Mouse (Mus musculus) left cerebral cortex, postnatal 36 days (tissue): ENCODE measurements around the gene Cdc42bpa. TPM values are rescaled to one million over a fixed set of nuclear protein-coding genes. Genes with fewer than 3 reads are reported as not detected.

Experiments used
- DNase-seq, 2 experiments: peaks; one replicate each; pipeline ENCODE4 v3.0.0; 2021 to 2022; ENCODE audit warnings: low spot score in 2 of 2, mixed read lengths in 1 of 2
- intact Hi-C: fragments of 180-260 bp; cut with DNase I; formaldehyde crosslinking; loops from one replicate; pipeline ENCODE4 v1.15.1; 2025
- total RNA-seq, 2 experiments: library from RNA; stranded (reverse); gene quantifications; 2 replicates each; pipeline ENCODE4 v1.2.3; 2021

The Cdc42bpa gene
- total RNA-seq, 2 experiments from 2014 or later, result 231 to 266 TPM

GRCm38 (mm10) chr1:180179840-180180239 is 219.6 kb downstream of the Cdc42bpa start:
- DNase-seq, result no peak
- intact Hi-C loops, result loop anchor here (10.0 kb wide), 1 partner anchor 245 kb away; no protein-coding TSS in a partner anchor

DNA sequence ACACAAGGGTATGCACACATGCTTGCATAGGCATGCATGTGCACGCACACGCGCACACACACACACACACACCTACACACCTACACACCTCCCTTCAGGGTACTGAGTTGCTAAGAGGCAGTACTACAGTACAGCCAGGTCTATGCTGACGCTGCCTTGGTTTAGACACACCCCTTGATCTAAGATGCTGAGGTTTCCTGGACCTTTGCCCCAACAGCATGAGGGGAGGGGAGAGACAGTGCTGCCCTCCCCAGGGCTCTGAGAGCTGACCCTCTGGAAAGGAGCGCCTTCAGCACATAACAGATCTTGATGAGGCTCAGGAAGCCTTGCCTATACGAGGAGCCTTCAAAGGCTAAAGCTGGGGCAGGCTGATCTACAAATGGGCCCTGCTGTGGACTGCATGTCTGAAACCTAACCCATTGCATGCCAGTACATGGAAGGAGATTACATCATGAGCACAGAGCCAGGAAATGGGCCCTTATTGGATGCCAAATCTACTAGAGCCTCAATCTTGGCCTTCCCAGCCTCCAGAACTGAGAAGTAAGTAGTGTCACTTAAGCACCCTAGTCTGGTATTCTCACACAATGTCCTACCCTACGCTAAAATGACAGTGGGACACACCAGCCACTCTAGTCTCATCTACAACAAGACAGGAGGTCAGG is 221.2 kb downstream of the Cdc42bpa start:
- DNase-seq, result no peak
- intact Hi-C loops, result no loop called here

DNA sequence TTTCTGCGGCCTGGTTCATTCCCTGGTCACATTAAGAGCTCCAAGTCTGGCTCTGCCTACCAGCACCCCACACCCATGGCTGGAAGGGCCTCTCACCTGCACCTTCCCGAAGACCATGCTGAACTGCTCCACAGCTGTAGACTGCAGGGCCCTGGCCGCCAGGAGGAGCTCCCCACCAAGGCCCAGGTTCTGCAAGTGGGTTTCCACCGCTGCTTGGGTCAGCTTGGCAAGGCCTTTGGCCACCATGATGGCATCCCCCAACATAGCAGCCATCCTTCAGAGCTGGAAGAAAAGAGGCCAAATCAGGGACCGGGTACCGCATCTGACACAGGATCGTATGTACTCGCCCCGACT is 221.7 kb downstream of the Cdc42bpa start:
- intact Hi-C loops, result no loop called here
- no peak for DNase-seq

DNA sequence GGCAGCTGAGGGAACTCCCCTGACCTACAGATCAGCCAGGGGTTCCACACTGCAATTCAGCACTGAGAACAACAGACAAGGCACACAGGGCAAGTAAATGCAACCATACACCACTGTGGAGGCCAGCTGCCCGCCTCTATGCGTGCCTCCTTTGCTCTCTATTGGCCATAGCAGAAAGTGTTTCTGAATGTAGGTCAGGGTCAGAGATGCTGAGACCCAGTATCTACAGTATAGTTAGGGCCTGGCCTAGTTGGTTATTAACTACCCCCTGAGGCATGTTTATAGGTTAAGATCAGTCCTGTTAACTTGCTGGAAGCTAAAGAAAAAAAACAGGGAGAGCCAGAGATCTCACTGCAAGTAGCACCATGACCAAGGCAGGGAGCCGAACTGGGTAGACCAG is 222.5 kb downstream of the Cdc42bpa start:
- intact Hi-C loops, result no loop called here

DNA sequence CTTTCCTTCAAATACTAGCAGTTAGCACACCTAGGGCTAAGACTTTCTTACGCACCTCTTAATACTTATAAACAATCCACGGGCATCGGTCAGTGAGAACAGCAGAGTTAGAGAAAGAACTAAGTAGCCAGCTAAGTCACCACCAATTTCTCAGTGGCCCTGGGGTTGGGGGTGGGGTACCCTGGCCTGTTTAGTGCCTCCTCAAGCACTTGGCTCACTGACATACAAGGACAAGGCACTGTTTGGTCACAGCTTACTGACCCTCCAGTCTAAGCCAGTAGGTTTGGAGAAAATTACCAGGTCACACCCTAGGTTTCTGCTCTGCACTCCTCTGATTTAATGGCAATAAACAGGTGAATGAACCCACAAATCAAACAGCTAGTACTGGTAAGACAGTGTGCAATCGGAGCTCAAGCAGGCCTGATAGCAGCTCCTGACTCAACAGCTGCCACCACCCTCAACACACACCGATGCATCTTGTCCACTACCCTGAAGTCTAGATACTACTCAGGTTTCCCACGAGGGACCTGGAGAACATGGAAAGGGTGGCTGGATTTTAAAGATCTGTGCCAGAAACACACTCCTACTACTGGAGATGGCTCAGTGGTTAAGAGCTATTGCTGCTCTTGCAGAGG is 223.4 kb downstream of the Cdc42bpa start:
- intact Hi-C loops, result no loop called here

More for the DNA sequence above, 222.5 kb downstream of the Cdc42bpa start:
- DNase-seq, result no peak

DNA sequence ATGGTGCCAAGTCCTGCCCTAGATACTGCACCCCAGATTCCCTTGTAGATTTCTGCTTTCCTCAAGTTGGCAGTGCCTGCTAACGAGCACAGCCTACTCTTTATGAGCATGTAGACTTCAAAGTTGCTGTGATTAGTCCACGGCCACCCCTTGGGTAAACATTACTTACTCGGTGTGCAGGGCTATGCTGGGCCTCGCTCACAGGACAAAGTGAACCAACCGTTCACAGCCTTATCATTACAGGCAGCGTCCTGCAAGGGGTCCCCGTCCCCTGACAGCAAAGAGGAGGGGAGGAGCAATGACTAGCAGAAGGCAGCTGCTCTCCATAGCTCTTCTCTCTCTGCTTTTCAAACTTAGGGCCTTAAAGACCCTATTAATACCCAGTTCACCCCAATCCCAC is 224.5 kb downstream of the Cdc42bpa start:
- DNase-seq, result no peak
- intact Hi-C loops, result no loop called here

More for the DNA sequence above, 223.4 kb downstream of the Cdc42bpa start:
- DNase-seq, result no peak

- intact Hi-C loops, result no loop called here
- no peak for DNase-seq
Measured at GRCm38 (mm10) chr1:180185877-180186276, 225.6 kb downstream of the Cdc42bpa start.

DNA sequence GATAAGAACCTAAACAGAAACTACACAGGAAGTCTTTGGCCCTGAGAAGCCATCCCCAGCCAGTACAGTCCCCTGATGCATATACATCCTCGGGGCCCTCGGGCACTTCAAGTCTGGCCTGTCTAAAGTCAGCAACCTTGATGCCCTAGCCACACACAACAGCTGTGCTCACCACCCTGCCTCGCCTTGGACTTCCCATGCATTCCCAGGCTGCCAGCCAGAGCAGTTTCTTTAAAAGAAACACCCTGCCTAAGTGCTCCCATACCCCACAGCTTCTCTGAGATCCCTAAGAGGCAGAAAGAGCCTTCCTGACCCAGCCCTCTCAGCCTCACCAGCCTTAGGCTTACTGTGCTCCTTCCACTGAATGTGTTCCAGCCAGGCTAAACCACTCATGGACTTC is 226.1 kb downstream of the Cdc42bpa start:
- intact Hi-C loops, result no loop called here
- no peak for DNase-seq

DNA sequence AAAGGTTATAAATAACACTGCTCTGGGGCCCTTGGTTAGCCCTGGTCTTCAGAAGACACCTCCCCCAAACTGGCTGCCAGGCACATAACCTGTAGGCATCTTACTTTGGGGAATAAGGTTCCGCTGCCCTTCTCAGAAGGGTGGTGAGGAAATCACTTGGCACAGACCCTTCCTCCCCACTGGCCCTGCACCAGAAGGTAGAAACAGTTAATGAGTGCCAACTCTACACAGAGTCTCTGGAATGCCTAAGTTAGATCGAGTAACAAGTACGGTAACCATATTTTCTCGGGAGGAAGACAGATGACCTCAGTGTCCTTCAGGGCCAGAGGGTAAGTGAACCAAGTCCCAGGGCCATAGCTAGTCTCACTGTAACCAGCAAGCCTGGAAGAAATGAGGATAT is 228.7 kb downstream of the Cdc42bpa start:
- intact Hi-C loops, result no loop called here
- no peak for DNase-seq

GRCm38 (mm10) chr1:180191112-180191511 is 230.8 kb downstream of the Cdc42bpa start:
- DNase-seq, result no peak
- intact Hi-C loops, result no loop called here

DNA sequence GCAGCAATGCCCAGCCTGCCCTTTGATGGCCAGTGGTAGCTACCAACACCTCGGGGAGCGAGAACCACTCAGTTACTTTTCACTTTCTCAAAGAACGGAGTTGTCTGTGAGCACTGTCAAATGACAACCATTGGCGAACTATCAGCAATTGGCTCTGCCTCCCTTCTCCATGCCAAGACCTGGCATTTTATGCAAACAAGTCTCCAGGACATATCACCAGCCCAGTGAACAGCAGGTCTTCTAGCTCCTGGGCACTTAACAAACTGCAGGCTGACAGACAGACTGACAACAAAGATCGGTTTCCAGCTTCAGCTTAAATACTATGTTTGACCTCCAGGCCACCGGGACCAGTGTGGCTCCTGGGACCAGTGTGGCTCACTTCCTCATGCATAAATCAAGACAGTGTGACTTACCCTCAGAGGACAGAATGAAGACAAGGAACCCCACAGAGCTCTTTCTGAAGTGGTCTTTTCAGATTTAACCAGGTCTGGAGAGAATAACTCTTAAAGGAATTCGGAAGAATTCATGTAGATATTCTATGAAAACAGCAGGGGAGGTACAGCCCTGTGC is 231.5 kb downstream of the Cdc42bpa start:
- no peak for DNase-seq

DNA sequence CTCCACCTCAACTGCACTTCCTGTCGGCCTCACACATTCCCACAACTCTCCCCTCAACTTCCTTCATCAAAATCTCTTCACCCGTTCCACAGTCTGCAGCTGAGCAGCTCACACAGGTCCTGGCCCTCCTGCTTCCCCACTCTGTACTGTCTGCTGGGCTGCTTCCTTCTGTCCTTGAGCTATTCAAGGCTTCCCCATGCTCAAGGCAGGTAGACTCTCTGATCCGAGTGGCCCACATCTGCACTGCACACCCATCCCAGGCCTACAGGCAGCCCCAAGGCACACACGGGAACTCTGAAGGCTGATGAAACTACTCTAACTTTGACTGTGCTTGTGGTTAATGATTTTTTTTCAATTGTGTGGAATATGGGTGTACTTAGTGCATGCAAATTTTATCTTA is 232.6 kb downstream of the Cdc42bpa start:
- intact Hi-C loops, result no loop called here
- DNase-seq, result no peak

More for the DNA sequence above, 231.5 kb downstream of the Cdc42bpa start:
- intact Hi-C loops, result no loop called here

GRCm38 (mm10) chr1:180193391-180193935 is 233.2 kb downstream of the Cdc42bpa start:
- intact Hi-C loops, result no loop called here
- no peak for DNase-seq

GRCm38 (mm10) chr1:180194048-180194447 is 233.8 kb downstream of the Cdc42bpa start:
- no peak for DNase-seq
- intact Hi-C loops, result no loop called here

DNA sequence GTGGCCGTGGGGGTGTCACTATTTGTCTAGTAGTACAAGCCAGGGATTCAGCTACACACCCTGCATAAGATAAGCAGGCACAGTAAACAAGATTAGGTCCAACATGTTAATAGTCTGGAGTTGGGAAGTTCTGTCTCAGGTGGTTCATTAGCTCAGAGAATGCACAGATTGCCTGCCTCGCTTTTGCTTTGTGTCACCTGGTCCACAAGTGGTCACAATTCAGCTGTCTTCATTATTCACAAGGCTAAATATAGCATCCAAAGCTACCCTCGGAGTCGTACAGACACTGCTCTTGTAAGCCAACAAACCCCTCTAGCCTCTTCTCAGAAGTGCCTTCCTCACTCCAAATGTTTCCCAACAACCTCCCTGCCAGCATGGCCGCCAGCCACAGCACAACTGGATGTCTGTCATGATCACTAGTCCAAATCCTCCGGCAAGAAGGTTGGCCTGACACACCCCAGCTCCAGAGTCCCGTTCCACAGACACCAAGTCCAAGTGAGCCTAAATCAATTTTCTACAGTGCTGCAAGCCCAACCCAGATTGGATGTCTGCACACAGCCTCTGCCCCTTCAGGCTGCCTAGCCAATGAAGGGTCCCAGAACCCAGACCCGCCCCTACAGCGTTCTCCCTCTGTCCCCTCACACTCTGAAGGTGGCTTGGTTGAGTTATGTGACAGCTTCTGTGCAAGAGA is 234.7 kb downstream of the Cdc42bpa start:
- DNase-seq, result peak in 1 of 2 experiments; percentile 24
- intact Hi-C loops, result no loop called here

- DNase-seq, result peak; percentile 97 to 98
- intact Hi-C loops, result no loop called here
Measured at GRCm38 (mm10) chr1:180195703-180196381, 235.6 kb downstream of the Cdc42bpa start.

GRCm38 (mm10) chr1:180196508-180196907 is 236.2 kb downstream of the Cdc42bpa start:
- no peak for DNase-seq
- intact Hi-C loops, result no loop called here

DNA sequence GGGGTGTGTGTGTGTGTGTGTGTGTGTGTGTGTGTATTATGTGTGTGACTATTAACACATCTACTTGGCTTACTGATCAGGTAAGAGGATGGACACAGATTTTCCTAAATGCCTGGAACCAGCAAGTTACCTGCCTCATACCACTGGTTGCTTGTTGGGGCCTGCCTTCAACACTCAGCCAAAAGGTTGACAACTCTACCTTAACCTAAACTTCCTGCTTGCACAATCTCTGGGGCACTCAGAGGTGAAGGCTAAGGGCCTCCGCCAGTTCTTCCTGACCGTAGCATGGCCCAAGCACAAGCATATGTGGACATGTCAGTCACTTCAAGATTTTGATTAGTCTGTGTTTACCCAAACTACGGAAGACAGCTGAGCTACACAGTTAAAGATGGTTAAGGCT is 237.7 kb downstream of the Cdc42bpa start:
- DNase-seq, result no peak
- intact Hi-C loops, result no loop called here

DNA sequence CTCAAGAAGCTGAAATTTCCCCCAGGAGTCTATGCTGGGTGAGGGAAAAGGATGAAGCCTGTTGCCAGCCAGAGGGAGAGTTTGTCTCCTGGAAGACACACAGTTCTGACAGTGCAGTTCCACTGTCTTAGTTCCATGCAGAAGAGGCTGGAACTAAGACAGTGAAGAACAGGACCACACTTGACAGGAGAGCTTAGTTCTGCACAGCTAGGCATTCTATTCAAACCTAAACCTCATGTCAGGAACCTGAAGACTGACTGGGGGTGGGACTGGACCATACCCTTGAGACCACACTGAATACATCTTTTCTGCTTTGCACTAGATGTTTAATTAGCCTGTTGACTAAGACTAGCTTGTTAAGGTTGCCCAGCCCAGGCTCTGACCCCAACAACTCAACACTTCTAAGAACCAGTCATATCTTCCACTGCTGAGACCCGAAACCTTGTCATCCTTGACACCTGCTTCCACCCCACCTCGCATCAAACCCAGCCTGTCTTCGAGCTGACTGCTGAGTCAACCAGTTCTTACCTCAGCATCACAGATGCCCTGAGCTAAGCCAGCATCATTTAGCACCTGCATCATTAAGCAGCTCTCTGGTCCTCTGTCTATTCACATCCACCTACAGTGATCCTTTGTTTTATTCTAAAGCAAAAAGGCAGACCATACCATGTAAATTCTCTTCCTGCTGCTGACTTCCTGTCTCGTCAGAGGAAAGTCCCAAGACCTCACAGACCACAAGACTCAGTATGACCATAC is 238.9 kb downstream of the Cdc42bpa start, which contains the start of gene Coq8a:
Gene Coq8a (minus strand): TSS at position 644 of the 756 bp plus-strand sequence.
- intact Hi-C loops, result no loop called here
- no peak for DNase-seq
